Mouse (Mus musculus) heart, postnatal 0 days (tissue): ENCODE results near the gene Mxd3.

Experiments
- CTCF ChIP-seq: IDR thresholded peaks from 2 replicates; pipeline ENCODE4 v1.5.1; 2016; ENCODE audit warnings: antibody characterized with exemption, control low read depth, low read depth
- EP300 ChIP-seq: IDR thresholded peaks from 2 replicates; pipeline ENCODE4 v1.6.1; 2016; ENCODE audit warnings: antibody characterized with exemption, low read depth

- TF ChIP-seq CTCF (no peak), EP300 (no peak)
Measured at GRCm38 (mm10) chr13:55314891-55315412, 14.7 kb downstream of the Mxd3 start.
